Mouse (Mus musculus): ENCODE measurements around the gene Ak8. TPM values are rescaled to one million over a fixed set of nuclear protein-coding genes. Genes with fewer than 3 reads are reported as not detected.

Ak8 gene
- polyA plus RNA-seq, 1 experiment from 2014 or later, result 0.74 TPM

DNA sequence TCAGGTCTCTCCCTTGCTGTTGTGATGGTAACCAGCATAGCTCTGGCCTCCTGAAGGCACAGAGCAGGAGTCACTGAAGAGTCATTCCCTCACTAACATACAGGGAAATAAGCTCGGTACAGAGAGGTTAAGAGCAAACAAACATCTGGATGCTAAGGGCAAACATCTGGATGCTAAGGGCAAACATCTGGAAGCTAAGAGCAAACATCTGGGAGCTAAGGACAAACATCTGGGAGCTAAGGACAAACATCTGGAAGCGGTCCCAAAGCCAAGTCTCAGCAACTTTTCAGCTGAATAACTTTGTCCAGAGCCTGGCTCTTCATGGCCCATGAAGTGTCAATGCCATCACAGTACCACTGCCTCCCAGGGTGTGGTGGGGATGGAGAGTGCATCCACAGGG, 99.6 kb downstream of the Ak8 start:
- Histone ChIP-seq H3K9ac (no peak overlapping the region), H3K27ac (no peak overlapping the region), H3K4me2 (replicated peaks) (no peak overlapping the region), H3K36me3 (no peaks in the 10 kb centered on the region), H3K4me3 (no peak overlapping the region), H3K27me3 (peaks cover 49% of the 10 kb centered on the region), H3K9me3 (no peaks in the 10 kb centered on the region), H3K4me1 (peaks cover 25% of the 10 kb centered on the region)
- 34% methylated on average over 2 of the region's 2 CpGs for WGBS
- no peak for ATAC-seq (ENCODE audit: low FRiP score, low read depth)

DNA sequence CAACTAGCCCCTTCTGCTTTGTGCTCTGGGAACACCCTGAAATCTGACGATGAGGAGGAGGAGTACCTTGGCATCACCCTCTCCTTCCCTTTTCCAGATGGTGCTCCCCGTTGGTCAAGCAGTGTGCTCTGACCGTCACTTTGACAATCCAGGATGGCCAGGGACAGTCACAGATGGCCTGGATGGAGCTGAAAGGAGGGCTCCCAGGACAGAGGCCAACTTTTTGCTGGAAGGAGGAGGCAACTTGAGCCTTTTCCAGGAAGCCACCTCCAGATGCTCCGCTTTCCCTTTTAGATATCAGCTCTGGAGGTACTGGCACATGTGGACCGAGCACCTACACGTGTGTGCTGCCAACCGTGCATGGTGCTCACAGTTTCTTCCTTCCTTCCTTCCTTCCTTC, 103.4 kb downstream of the Ak8 start:
- no peak for ATAC-seq (ENCODE audit: low FRiP score, low read depth)
- Histone ChIP-seq H3K4me1 (peaks cover 8% of the 10 kb centered on the region; the same call in 1 of the 2 replicates), H3K27me3 (peaks cover 28% of the 10 kb centered on the region; the same call in 1 of the 2 replicates), H3K9me3 (no peaks in the 10 kb centered on the region), H3K27ac (no peak overlapping the region), H3K36me3 (no peaks in the 10 kb centered on the region), H3K4me2 (replicated peaks) (no peak overlapping the region), H3K4me3 (no peak overlapping the region), H3K9ac (no peak overlapping the region)
- WGBS, result 84% methylated on average over 7 of the region's 7 CpGs

DNA sequence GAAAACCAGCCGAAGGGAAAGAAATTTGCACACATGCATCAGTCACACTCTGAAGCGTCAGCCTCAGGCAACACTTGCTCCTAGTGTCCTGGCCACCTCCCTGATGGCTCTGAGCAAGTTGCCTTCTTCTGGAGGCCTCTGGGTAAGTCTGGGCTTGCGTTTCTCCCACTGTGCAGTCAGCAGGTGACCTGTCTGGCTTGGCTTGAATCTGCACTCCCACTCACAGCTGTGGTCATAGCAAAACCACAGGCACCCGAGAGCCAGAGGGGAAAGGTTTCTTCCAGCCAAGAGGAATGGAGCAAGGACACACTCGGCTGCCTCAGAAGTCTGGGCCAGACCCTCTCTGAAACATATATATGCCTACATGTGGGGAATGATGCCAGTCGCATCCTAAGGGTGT, 108.9 kb downstream of the Ak8 start:
- Histone ChIP-seq H3K9ac (no peak overlapping the region), H3K4me1 (no peaks in the 10 kb centered on the region), H3K36me3 (no peaks in the 10 kb centered on the region), H3K27me3 (peaks cover 7% of the 10 kb centered on the region; the same call in 1 of the 2 replicates), H3K27ac (no peak overlapping the region), H3K9me3 (no peaks in the 10 kb centered on the region), H3K4me2 (replicated peaks) (no peak overlapping the region), H3K4me3 (no peak overlapping the region)
- WGBS, result 68% methylated on average over 6 of the region's 6 CpGs
- no peak for ATAC-seq (ENCODE audit: low FRiP score, low read depth)

DNA sequence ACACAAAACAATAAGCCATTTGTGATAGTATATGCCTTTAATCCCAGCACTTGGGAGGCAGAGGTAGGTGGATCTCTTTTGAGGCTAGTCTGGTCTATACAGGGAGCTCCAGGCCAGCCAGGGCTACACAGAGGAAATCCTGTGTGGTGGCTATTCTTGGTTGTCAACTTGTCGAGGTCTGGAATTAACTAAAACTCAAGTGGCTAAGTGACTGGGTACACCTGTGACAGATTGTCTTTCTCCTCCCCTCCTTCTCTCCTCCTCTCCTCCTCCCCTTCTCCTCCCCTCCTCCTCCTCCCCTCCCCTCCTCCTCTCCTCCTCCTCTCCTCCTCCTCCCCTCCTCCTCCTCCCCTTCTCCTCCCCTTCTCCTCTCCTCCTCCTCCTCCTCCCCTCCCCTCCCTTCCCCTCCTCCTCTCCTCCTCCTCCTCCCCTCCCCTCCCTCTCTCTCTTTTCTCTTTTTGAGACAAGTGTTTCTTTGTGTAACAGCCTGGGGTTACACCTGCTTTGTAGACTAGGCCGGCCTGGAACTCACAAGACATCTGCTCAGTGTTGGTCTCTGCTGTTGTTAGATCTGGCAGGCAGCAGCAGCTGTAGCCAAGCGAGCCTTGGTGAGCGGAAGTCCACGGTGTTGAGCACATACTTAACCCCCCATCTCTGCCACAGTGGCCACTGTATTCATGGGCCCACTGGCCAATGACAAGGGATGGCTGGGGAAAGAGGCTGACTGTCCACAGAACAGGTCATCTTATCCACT, 110.5 kb downstream of the Ak8 start:
- ATAC-seq (ENCODE audit: low FRiP score, low read depth), result no peak
- Histone ChIP-seq H3K27me3 (peaks cover 7% of the 10 kb centered on the region; the same call in 1 of the 2 replicates), H3K36me3 (no peaks in the 10 kb centered on the region), H3K9me3 (no peaks in the 10 kb centered on the region), H3K4me2 (replicated peaks) (no peak overlapping the region), H3K4me1 (no peaks in the 10 kb centered on the region), H3K27ac (no peak overlapping the region), H3K9ac (no peak overlapping the region), H3K4me3 (no peak overlapping the region)
- WGBS, result 45% methylated on average over 5 of the region's 5 CpGs

DNA sequence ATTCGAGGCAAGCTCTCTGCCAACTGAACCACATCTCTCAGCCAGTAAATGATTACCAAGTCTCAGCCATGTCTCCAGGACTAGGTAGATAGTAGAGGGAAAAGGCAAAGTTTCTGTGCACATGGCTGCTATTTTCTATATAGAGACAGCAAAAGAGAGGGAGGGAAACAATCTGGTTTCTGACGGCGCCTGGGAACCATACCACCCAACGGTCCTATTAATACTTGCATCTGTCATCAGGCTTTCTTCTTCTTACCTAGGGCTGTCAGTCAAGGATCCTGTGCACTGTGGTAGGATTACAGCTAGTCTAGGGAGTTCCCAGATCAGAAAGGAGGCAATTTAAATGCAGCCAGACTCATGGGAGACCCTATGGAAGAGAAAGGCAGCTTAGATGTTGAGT, 118.9 kb downstream of the Ak8 start:
- no peak for ATAC-seq (ENCODE audit: low FRiP score, low read depth)
- Histone ChIP-seq H3K36me3 (peaks cover 12% of the 10 kb centered on the region), H3K4me3 (no peak overlapping the region), H3K9ac (no peak overlapping the region), H3K27me3 (no peaks in the 10 kb centered on the region), H3K4me1 (no peaks in the 10 kb centered on the region), H3K9me3 (no peaks in the 10 kb centered on the region), H3K4me2 (replicated peaks) (no peak overlapping the region), H3K27ac (no peak overlapping the region)
- WGBS, result 75% methylated on average over 4 of the region's 4 CpGs

DNA sequence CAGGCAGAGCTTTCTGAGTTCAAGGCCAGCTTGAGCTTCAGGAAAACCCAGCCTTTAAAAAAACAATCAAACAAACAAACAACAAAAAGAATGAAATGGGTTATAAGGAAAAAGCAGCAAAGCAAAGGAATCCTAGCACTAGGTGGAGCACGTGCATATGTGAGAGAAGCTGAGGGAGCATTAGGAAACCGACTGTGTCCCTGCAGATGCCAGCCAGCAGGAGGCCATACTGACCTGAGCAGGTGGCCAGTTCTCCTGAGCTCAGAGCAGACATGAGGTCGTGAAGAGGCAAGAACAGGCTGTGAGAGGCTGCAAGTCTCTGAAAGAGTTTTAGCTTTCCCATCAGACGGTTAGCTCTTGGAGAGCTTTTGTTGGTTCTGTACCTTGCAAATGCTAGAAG, 129.3 kb downstream of the Ak8 start:
- no peak overlapping the region for H3K4me2 ChIP-seq (replicated peaks)
- peaks cover 90% of the 10 kb centered on the region for H3K36me3 ChIP-seq
- no peaks in the 10 kb centered on the region for H3K27me3 ChIP-seq
- no peak overlapping the region for H3K4me3 ChIP-seq
- WGBS, result 43% methylated on average over 4 of the region's 4 CpGs
- H3K9me3 ChIP-seq, result no peaks in the 10 kb centered on the region
- no peak overlapping the region for H3K27ac ChIP-seq
- H3K9ac ChIP-seq, result no peak overlapping the region
- no peaks in the 10 kb centered on the region for H3K4me1 ChIP-seq
- ATAC-seq (ENCODE audit: low FRiP score, low read depth), result no peak

DNA sequence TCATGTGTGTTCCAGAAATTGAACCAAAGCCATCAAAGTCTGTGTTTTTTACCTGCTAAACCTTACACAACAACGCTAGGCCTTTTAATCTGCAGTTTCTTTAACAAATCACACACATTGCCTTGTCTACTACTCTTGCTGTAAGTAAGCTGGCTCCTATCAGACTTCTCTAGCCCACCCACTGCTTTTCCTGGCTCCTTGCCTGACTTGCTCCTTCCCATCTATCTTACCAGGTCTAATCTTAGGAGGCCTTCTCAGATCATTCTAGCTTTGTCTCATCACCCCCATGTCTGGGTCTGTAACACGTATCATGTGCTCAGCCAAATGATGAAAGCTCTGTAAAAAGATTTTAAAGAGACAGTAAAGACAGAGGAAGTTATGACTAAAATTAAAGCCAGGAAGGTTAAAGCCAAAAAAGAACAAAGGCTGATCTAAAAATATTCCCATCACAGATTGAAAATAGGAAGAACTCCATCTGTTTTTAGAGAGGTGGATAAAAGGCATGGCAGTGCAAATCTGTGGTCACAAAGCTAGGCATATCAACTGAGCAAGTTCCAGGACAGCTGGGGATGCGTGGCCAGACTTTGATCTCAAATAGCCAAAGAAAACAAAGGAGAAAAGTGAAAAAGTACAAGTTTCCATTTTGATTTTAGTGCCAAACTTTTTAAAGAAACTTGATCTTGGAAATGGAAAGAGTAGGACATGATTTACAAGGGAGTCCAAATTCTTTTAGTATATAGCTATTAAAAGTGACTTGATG, 136.4 kb downstream of the Ak8 start:
- Histone ChIP-seq H3K4me2 (replicated peaks) (no peak overlapping the region), H3K4me1 (peaks cover 30% of the 10 kb centered on the region), H3K9me3 (no peaks in the 10 kb centered on the region), H3K9ac (no peak overlapping the region), H3K36me3 (peaks cover 36% of the 10 kb centered on the region), H3K4me3 (no peak overlapping the region), H3K27me3 (no peaks in the 10 kb centered on the region), H3K27ac (no peak overlapping the region)
- WGBS, result 79% methylated on average over 3 of the region's 3 CpGs
- no peak for ATAC-seq (ENCODE audit: low FRiP score, low read depth)

DNA sequence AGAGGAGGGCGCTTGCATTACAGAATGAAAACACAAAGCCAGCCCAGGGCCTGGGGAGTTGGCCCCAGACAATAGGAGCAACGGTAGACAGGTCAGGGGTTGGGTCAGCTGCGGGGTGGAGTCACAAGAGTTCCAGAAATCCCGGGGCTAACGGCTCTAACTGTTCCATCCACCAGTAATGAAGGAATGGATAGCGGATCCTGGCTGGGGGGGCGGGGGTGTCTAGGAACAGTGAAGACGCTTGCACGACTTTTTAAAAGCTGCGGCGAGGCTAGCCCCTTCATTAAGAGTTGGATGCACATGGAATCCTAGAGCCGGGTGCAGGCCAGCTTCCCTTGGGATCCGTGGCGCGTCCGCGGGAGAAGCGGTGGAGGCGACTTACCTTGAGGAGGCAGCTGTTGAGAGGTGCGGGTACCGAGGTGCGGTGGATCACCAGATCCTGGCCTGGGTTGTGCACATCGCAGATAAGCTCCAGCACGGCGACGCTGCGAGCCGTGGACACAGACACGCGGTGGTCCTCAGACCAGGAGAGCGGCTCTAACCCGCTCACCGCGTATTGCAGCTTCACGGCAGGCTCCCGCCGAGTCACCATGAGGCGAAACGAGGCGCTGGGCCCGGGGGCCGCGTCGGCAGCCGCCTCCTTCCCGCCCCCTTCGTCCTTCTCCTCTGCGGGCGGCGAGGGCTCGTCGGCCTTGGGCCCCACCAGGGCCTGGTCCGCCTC, 139.7 kb downstream of the Ak8 start:
- Histone ChIP-seq H3K4me2 (replicated peaks) (peak overlapping the region; percentile 98), H3K9ac (peak overlapping the region; percentile 95), H3K36me3 (peaks cover 9% of the 10 kb centered on the region), H3K9me3 (no peaks in the 10 kb centered on the region), H3K27ac (peak overlapping the region; percentile 80), H3K27me3 (no peaks in the 10 kb centered on the region), H3K4me1 (peaks cover 43% of the 10 kb centered on the region), H3K4me3 (peak overlapping the region; percentile 98)
- WGBS, result under 1% methylated on average over 53 of the region's 53 CpGs
- ATAC-seq (ENCODE audit: low FRiP score, low read depth), result peak; percentile 54

DNA sequence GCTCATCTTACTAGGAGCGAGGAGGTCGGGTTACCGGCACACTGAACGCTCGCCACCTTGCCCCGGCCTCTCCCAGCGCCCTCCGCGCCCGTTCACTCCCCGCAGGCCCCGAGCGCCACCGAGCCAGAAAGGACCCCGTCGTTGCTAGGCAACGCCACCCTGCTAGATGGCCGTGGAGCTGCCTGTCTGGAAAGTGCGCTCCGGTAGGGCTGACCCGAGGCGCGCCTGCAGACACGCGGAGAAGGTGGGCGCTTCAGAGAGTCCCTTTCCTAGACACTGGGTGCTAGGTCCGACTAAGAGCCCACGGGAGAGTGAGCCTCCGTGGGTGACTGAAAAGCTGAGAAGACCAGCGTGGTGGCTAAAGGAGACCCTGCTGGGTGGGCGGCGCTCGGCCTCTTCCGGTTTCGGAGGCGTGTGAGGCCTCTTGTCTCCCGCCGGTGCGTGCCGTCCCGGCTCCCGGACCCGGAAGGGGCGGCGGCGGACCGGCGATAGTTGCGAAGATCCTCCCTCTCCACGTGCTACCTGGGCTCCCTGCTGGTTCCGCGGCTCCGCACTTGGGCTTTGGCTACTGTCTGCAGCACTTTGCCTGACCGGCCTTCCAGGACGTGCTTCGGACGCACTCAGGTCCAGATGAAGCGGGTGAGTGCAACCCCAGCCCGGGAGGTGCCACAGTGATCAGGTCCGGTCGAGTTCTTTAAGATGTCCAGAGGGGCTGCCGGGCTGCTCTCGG, 140.4 kb downstream of the Ak8 start, which contains the start of the genes Gtf3c4 and Ddx31:
Gene Gtf3c4 (minus strand): TSS at position 139 of the 730 bp plus-strand sequence.
Gene Ddx31 (plus strand): TSS at position 185 of the 730 bp plus-strand sequence.
- peak; percentile 96 for ATAC-seq (ENCODE audit: low FRiP score, low read depth)
- peak within 1 kb of the TSS; percentile 95 for H3K9ac ChIP-seq
- peak within 1 kb of the TSS; percentile 98 for H3K4me2 ChIP-seq (replicated peaks)
- no peaks in the 10 kb centered on the region for H3K9me3 ChIP-seq
- under 1% methylated on average over 63 of the region's 63 CpGs for WGBS
- peak within 1 kb of the TSS; percentile 83 for H3K27ac ChIP-seq
- peaks cover 43% of the 10 kb centered on the region for H3K4me1 ChIP-seq
- peak within 1 kb of the TSS; percentile 98 for H3K4me3 ChIP-seq
- peaks cover 10% of the 10 kb centered on the region for H3K36me3 ChIP-seq
- H3K27me3 ChIP-seq, result no peaks in the 10 kb centered on the region

DNA sequence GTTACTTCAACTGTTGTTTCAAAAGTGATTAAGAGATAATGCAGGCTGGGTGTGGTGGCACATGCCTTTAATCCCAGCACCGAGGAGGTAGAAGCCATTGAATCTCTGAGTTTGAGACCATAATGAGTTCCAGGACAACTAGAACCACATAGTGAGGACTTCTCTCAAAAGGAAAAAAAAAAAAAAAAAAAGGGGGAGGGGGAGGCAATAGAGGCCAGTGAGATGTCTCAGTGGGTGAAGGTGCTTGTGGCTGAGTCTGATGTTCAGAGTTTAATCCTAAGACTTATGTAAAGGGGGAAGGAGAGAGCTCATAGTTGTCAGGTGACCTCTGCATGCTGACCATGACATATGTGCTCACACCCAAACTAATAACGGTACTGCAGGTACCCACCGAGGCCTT, 142.1 kb downstream of the Ak8 start:
- peaks cover 40% of the 10 kb centered on the region for H3K4me1 ChIP-seq
- H3K36me3 ChIP-seq, result peaks cover 26% of the 10 kb centered on the region
- no peaks in the 10 kb centered on the region for H3K9me3 ChIP-seq
- H3K27me3 ChIP-seq, result no peaks in the 10 kb centered on the region
- H3K4me3 ChIP-seq, result no peak overlapping the region
- no peak overlapping the region for H3K27ac ChIP-seq
- no peak for ATAC-seq (ENCODE audit: low FRiP score, low read depth)
- H3K4me2 ChIP-seq (replicated peaks), result peak overlapping the region; percentile 98
- H3K9ac ChIP-seq, result no peak overlapping the region; the same call in 1 of the 2 replicates
- 70% methylated on average over 3 of the region's 3 CpGs for WGBS

DNA sequence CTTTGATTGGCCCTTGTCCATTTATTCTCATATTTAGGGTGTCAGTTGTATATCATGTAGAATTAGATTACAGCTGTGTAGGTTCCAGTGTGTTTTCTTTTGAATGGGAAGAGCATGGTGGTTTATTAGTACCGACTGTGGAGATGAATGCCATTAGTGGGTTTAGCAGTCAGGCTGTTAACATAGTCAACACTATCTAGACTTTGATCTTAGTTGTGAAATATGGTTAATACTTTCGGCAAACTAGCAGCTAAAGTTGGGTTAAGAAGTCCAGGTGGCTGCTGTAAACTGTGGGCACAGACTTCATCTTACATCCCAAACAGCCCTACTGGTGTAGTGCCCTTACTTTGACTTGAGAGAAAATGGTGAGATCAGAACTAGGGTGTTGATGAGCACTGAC, 148.9 kb downstream of the Ak8 start:
- Histone ChIP-seq H3K27ac (no peak overlapping the region), H3K4me1 (0 out of 2 replicates have a peak, but pooled peaks cover 2% of the 10 kb centered on the region), H3K9ac (no peak overlapping the region), H3K36me3 (peaks cover 75% of the 10 kb centered on the region), H3K4me3 (no peak overlapping the region), H3K9me3 (no peaks in the 10 kb centered on the region), H3K27me3 (no peaks in the 10 kb centered on the region), H3K4me2 (replicated peaks) (no peak overlapping the region)
- WGBS, result 74% methylated on average over 2 of the region's 2 CpGs
- no peak for ATAC-seq (ENCODE audit: low FRiP score, low read depth)

All from limb, embryonic 13.5 days (tissue).